Mouse (Mus musculus): ENCODE data around the gene Gne. TPM values are rescaled to one million over a fixed set of nuclear protein-coding genes. Genes with fewer than 3 reads are reported as not detected.
"Not testable (repeated sequence)": the region's sequence is repeated elsewhere in the genome, so short reads cannot be mapped to it uniquely, and the experiment has no call there.

Gne gene
- total RNA-seq, 2 experiments from 2014 or later, result 0.77 to 8.6 TPM

DNA sequence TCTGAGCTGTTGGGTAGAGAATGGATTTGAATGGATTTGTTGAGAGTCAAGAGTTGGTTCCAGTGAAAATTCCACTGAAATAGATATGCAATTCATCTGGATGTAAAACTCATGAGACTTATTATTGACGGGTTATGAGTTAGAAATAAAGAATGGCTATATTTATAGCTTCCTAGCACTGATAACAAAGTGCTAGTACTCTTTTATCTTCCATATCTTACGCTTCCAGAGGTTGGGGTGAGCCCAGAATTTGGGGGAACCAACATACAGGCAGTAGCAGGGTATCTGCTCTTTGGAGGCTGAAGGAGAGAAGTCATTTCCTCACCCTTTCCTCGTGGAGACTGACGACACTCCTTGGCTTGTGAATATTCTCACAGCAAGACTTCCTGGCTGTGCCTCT lies 9.6 kb downstream of the Gne start:
- ATAC-seq (replicated peaks; ENCODE audit: low FRiP score, poor library complexity, severe bottlenecking), result no peak

DNA sequence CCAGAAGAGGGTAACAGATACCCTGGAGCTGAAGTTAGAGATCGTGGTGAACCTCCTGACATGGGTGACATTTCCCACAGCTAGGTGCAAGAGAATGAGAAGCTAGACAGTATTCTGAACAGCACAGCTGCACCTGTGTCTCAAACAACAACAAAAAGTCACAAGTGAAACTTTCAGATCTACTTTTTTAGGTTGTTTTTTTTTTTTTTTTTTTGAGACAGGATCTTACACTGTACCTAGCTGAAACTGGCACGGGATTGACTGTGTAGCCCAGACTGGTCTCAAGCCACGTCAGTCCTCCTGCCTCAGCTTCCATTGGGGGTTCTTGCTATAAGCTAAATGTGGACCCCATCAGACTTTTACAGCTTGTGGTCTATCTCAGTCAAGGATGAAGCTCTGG lies 10.2 kb downstream of the Gne start:
- no peak for ATAC-seq (replicated peaks; ENCODE audit: low FRiP score, poor library complexity, severe bottlenecking)

DNA sequence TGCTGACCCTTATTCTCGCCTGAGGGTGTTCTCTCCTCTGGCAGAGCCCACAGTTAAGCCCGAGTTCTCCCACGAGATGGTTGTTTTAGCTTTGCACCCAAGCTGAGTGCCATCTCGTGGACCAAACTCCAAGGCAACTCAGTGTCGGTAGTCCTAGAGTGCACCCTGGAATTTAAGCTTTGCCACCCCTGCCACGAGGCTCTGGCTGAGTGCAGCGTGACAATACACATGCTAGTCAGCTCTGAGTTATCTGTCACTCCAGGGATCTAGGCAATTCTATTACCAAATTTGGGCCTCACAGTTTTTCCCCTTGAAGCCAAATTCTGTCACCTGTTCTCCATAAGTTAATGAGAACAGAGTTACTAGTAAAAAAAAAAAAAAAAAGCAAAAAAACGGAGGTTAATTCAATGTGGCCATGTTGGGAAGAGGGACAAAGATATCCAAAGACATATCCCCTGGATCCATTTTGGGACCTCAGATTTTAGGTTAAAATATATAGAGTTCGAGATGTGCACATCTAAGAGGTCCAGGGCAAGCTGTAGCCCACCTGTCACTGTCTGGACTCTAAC lies 11.0 kb downstream of the Gne start:
- peak; percentile 59 for ATAC-seq (replicated peaks; ENCODE audit: low FRiP score, poor library complexity, severe bottlenecking)

DNA sequence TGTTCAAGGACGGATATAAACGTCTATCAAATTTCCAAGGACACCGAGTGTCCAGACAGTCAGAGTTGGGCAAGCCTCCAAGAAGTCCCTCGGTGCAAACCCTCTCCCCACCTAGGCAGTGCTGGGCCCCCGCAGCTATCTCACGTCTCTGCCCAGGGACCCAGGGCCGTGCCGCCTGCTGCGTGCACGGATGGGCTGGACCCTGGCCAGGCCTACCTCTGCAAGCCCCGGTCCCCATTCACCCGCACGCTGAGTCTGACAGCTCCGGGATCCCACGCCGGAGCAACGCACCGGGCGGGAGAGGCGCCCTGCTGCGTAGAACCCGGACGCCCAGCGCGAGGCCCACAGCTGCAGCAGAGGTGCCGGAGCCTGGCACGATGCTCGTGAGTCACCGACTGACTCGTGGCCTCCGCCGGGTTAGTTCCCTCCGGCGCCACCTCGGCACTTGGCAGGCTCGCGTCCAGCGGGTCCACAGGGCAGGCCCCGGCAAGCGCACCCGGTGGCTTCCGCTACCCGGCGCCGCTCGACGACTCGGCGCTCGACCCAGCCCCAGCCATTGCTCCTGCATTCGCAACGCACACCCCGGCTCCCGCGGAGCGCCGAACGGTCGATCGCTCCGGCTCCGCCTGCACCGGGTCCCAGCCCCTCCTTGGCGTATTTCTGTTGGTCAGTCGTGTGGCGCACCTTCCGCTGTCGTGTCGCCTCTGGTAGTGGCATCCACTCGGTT lies 11.7 kb downstream of the Gne start:
- peak; percentile 92 for ATAC-seq (replicated peaks; ENCODE audit: low FRiP score, poor library complexity, severe bottlenecking)

DNA sequence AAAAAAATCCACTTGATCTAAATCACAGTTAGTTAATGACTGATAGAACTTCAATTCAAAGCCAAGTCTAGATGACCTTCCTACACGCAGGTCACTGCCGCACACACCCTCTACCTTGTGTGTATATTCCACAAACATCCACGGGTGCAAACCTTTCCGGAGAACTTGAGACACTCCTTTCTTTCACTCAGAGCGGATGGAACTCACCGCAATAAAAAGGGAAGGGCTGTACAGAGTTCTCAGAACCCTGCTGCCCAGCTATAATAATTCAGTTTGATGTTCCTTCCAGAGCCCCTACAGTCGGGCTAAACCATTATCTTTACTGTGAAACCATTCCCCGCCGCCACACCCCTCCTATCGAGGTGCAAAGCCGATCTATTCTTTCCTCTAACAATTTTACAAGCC lies 12.2 kb downstream of the Gne start:
- peak; percentile 42 for ATAC-seq (replicated peaks; ENCODE audit: low FRiP score, poor library complexity, severe bottlenecking)

DNA sequence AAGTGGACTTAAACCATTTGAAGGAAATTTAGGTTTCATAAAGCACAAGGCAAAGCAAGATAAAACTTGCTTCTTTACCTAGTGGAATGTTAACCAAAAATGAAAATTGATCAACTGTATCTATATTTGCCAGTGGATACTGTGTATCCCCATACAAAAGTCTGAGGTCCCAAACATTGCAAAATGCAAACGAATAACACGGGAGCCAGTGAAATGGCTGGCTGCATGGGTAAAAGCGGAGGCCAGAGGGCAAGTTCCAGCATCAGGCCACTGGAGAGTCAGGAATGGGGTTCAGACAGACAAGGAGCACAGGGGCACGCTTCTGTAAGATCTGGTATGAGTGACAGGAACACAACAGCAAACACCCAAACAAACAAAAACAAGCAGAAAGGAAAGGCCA lies 13.3 kb downstream of the Gne start:
- no peak for ATAC-seq (replicated peaks; ENCODE audit: low FRiP score, poor library complexity, severe bottlenecking)

DNA sequence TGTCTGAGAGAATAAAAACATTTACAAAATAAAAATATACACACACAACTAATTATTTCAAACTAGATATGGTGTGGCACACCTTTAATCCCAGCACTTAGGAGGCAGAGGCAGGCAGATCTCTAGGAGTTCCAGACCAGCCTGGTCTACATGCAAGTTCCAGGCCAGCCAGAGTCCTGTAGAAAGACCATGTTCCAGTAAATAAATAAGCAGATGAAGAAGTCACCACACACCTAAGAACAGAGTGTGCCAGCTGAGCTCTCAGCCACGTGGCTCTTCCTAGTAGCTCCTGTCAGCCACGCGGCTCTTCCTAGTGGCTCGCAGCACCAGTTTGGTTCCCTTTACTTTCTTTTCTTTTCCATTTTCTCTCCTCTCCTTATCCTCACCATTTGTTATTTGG lies 14.6 kb downstream of the Gne start:
- ATAC-seq (replicated peaks; ENCODE audit: low FRiP score, poor library complexity, severe bottlenecking), result no peak

DNA sequence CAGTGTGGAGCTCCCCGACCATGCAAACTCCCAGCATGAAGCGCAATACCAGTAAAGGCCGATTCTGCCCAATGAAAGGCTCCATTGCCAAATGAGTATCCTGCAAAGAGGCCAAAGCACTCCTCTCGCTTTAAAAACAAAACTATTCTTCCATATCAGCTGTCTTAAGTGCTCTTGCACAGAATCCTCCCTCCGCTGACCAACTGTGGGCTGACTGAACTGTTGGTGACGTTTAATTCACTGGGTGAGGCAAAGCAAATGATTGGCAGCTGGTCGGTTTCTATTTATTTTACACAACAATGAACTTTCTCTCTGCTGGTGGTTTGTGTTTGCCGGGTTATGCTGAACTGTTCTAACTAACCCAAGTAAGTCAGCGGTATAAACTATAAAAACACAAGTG lies 15.2 kb downstream of the Gne start:
- no peak for ATAC-seq (replicated peaks; ENCODE audit: low FRiP score, poor library complexity, severe bottlenecking)

DNA sequence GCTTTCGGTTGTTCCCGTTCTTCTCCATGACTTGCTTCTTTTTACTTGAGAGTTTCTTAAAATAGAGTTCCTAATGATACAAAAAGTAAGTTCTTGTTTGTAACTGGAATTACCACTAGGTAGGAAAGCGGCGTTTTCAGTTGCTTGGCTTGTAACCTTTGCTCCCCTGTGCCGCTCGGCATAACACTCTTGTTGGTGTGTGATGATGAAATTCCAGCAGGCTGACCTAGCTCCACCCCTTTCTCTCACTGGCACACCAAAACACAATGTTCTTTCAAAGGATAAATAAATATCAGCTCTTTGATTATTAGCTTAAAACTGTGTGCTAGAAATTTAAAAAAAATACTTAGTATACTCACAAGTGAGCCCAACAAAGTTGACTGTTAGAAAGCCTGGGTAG lies 17.1 kb downstream of the Gne start:
- ATAC-seq (replicated peaks; ENCODE audit: low FRiP score, poor library complexity, severe bottlenecking), result no peak

DNA sequence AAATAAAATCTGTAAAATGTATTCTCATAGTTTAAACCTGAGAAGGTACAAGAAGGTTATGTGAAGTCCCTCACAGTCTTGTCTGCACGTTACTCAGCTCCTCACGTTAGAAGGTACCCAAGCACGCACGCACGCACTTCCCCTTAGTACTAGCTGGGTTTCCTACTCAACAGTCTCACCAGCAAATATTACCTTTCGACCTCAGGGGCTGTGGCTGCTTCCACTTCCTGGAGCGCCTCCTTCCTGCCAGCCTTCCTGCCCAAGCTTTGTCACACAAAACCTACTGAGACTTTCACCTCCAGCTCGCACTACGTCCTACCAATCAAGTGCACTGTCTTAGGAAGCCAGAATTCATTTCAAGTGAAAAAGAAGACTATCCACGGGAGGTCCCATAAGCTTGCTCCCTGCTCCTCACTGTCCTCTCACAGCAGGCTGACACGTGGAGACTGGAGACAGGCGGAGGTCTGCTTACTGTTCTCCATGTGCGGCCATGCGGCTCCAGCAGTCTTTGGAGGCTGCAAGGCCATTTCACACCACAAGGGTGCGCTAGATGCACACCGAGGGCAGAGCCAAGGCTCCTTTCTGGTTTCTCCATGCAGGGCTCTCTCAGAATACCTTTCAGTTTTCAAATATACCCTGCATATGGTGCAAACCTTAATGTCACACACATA lies 18.5 kb downstream of the Gne start:
- ATAC-seq (replicated peaks; ENCODE audit: low FRiP score, poor library complexity, severe bottlenecking), result peak; percentile 85

DNA sequence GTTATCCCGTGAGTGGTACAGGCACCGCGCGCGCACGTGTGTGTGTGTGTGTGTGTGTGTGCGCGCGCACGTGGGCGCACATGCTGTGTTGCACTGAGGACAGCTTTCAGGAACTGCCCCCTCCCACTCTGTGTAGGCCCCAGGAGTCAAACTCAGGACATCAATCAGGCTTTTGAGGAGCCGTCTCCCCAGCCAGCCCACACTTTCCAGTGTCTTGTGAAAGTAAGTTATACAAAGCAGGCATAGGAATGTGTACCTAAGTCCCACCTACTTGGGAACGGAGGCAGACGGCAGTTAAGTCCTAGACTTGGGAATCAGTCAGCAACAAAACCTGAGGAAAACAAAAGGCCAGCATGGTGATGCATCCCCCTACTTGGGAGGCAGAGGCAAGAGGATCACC lies 21.2 kb downstream of the Gne start:
- no peak for ATAC-seq (replicated peaks; ENCODE audit: low FRiP score, poor library complexity, severe bottlenecking)

DNA sequence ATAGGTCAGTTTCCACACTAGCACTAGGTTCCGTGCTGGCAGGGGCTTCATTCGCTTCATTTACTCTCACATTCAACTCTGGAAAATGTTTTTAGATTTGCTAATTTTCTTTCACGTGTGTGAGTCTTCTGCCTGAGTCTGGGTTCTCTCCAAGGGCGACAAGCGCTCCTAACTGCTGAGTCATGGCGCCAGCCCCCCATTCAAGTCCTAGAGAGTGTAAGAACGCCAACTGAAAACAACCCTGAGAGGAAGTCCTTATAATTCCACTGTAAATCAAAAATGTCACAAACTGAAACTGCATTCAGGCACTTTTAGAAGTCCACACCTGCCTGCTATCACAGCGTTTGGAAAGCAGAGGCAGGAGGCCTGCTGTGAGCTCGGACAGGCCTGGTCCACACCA lies 21.9 kb downstream of the Gne start:
- peak; percentile 61 for ATAC-seq (replicated peaks; ENCODE audit: low FRiP score, poor library complexity, severe bottlenecking)

DNA sequence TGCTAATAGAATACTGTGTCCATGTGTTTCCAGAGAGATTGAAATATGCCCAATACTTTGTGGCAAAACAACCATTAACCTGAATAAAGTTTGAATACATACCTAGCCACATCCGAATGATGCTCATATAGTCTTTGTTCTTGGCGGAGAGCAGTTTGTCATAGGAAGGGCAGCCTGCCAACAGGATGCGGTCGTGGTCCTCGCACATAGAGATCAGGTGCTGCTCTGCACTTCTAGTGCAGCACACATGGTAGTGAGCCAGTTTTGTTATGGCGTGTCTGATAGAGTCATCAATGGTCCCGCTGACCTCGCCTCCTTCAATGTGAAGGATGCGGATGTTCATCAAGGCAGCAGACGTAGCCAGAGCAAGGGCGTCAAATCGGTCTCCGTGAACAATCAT lies 24.3 kb downstream of the Gne start:
- ATAC-seq (replicated peaks; ENCODE audit: low FRiP score, poor library complexity, severe bottlenecking), result no peak

DNA sequence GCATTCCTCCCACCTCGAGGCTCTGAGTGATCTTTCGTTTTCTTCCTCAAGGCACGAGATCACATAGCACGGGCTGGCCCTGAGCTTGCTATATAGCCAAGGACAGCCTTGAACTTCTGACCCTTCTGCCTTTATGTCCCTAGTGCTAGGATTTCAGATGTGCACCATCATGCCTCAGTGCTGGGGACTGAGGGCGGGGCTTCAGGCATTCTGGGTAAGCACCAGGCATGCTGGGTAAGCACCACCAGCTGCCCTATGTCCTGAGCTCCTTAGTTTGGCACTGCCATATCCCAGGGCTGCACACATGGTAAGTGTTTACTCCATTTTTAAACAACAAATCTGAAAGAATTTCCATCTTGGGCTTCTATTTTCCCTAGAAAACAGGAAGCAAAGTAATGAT lies 34.2 kb downstream of the Gne start:
- no peak for ATAC-seq (replicated peaks; ENCODE audit: low FRiP score, poor library complexity, severe bottlenecking)

DNA sequence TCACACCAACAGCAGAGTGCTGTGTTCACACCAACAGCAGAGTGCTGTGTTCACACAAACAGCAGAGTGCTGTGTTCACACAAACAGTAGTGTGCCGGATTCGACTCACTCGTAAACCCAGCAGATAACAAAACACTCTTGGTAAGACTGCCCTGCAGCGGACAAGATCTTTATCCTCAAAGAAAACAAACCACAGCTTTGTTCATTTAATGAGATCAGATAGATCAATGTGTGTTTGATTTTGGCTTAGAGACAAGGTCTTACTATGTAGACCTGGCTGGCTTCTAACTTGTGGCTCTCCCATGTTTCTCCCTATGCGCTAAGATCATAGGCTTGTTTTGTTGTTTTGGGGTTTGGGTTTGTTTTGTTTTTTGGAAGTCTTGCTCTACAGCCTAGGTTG lies 37.9 kb downstream of the Gne start:
- no peak for ATAC-seq (replicated peaks; ENCODE audit: low FRiP score, poor library complexity, severe bottlenecking)

DNA sequence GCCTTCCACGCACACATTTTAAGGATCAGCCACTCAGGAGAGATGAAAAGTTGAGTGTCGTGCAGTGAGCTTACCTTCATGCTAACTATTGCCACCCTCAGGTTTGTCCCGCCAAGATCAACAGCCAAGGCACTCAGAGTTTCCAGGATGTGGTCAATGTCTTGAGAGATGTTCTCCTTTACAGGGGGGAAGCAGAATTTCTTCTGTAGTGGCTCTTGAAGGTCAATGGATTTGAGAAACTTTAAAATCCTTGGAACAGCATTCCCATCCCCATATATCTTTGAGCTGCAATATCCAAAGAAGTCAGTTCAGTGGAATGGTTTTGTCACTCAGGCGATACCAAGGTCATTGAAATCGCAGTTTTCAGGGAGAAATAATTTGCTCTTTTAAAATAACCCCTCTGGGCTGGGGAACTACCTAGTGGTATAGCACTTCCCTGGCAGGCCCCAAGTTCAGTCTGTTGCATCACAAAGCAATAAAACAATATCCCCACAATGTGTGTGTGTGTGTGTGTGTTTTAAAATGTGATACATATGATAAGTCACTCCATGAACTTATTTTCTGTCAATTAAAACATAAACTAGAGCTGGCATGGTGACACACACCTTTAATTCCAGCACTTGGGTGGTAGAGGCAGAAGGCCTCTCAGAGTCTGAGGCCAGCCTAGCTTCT lies 39.2 kb downstream of the Gne start:
- no peak for ATAC-seq (replicated peaks; ENCODE audit: low FRiP score, poor library complexity, severe bottlenecking)

DNA sequence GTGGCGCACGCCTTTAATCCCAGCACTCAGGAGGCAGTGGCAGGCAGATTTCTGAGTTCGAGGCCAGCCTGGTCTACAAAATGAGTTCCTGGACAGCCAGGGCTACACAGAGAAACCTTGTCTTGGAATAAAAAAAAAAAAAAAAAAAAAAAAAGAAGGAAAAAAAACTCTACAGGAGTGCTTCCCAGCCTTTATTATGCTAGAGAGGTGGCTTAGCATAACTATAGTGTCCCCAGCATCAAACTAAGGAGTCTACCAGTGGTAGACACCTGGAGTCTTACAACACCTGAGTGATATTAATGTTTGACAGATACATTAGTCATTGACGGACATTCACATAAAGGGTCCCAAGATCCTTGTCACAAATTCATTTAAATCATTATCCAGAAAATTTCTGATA lies 40.8 kb downstream of the Gne start:
- not testable (repeated sequence) for ATAC-seq (replicated peaks; ENCODE audit: low FRiP score, poor library complexity, severe bottlenecking)

DNA sequence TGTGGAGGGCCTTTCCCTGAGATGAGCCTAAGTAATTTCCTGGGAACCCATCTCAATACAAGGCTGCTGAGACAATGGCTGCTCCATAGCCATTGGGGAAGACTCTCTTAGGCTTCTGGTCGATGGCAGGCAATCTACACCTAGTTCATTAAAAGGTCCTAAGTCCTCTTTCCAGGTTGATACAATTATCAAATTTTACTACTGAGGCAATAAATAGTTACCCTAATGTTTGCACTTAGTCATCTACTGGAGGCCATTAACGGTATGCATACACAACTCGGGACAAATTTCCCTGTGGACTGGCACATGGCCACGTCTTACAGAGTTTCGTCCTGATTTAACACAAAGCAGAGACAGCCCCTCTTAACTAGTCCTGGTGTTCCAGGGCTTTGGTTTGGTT lies 41.5 kb downstream of the Gne start:
- no peak for ATAC-seq (replicated peaks; ENCODE audit: low FRiP score, poor library complexity, severe bottlenecking)

DNA sequence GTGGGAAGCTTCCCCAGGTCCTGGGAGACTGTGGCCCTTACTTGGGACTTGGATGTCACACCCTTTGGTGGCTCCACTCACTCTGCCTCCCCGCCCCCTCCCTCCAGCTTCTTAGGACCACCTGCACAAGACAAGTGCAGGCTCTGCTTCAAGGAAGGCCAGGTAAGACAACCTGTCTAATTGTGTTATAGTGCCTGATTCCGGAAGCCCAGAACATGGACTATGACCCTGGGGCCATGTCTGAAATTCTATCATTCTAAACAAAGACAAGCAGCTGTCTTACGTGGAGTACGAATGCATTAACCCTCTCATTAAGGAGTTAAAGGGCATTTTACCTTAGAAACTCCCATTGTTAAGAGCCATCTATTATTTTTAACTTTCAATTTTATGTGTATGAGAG lies 43.2 kb downstream of the Gne start:
- no peak for ATAC-seq (replicated peaks; ENCODE audit: low FRiP score, poor library complexity, severe bottlenecking)

DNA sequence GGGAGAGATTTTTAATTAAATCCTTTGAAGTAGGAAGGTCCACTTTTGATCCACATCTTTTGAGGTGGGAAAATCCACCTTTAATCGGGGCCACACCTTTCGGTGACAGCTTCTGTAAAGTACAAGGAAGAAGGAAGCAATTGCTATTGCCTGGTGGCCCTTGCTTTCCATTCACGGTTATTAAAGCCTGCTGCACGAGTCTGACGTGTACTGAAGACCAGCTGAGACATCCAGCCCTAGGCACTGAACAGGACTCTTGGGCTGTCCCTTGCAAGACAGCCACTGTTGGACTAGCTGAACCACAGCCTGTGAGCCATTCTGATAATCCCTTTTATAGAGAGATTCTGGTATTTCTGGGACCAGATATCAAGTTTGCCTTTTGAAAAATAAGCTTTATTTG lies 47.5 kb downstream of the Gne start:
- ATAC-seq (replicated peaks; ENCODE audit: low FRiP score, poor library complexity, severe bottlenecking), result no peak

DNA sequence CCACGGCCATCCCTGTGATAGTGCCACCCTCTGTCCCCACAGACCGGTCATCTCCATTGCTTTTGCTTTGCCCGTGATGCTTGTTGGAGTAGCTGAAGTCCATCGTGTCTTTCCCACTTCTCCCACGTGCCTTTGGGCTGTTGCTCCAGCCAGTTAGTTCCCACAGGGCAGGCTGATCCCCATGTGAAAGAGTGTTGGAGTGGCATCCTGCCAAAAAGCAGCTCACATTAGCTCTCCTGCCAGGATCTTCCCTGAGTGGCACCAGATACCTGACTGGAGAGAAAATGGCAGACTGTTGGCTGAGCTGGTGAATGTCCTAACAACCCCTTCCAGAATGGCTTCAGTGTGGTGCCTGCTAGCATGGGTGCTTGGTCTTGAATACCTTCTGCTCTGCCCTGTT lies 52.5 kb downstream of the Gne start:
- no peak for ATAC-seq (replicated peaks; ENCODE audit: low FRiP score, poor library complexity, severe bottlenecking)
